Mouse (Mus musculus) T-cell, adult 66 days (primary cell): ENCODE results near the gene Sumf2. TPM values are rescaled to one million over a fixed set of nuclear protein-coding genes. Genes with fewer than 3 reads are reported as not detected.

Experiments
- total RNA-seq, 2 experiments: library from RNA; stranded (reverse); gene quantifications; 3 replicates in 1 of 2; 4 replicates in 1 of 2; pipeline ENCODE4 v1.2.4; 2023

The Sumf2 gene
- 10 to 100 TPM; 23.9 to 25.2 TPM for total RNA-seq

DNA sequence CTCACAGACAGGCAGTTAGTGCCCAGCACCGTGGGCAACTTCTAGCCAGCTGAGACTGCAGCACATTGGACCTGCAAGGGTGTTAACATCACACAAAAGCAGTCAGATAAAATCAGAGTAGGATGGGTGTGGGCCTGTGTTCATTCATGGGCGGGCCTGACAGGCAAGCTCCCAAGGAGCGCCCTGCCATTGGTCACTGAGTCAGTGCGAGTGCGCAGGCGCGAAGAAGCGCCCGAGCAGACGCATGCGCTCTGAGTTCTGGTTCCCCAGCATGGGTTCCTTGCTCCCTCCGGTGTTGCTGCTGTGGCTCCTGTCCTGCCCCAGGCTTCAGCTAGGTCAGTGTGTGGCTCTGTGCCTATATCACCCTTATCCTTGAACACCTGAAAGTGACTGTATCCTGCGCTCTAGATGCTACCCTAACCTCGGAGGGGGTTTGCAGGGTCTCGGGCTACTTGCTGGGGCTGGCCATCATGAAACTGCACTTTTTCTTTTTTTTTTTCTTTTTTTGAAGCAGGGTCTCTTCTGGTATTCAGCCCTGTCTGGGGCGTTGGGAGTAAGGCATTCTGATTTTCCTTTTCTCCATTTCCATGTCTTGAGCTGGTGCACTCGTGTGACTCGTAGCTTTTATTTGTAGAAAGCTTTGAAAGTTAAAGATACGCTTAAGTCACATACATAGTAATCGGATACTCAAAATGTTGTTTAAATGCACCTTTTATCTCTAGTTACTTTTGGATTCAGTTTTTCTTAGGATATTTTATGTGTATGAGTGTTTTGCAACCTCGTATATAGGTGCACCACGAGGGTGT lies at the start of gene Sumf2:
TSS of gene Sumf2 (plus strand) at position 235 of the 806 bp plus-strand sequence.

DNA sequence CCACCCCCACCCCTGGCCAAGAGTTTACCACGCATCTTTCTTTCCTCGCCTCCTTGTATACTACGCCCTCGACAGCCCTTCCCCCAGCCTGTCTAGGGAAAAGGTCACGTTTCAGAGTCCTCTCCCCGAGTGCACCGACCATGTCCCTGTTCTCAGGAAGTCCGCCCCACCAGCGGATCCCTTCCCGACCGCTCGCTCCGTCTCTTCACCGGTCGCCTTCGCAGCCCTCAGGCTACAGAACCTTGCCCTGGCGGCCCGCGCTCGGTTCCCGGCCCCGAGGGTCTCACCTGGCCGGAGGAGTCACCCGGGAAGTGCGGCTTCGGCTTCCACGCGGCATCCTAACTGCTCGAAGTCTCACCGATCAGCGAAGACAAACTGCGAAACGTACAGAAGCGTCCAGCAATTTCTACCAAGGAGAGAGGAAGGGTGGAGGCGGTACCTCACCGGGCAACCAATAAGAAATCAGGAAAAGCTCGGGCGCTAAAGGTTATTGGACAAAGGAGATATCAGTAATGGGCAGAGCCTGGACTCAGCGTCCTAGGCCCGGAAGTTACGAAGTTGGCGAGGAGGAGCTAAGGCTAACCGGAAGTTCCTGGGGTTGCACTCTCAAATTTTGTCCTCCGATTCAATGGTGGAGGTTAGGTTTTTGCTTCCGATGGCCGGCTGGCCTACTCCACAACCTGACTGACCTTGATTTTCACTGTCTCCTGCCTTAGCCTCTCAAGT lies 40.3 kb downstream of the Sumf2 start, which contains the start of gene Chchd2:
TSS of gene Chchd2 (minus strand) at position 560 of the 726 bp plus-strand sequence.

DNA sequence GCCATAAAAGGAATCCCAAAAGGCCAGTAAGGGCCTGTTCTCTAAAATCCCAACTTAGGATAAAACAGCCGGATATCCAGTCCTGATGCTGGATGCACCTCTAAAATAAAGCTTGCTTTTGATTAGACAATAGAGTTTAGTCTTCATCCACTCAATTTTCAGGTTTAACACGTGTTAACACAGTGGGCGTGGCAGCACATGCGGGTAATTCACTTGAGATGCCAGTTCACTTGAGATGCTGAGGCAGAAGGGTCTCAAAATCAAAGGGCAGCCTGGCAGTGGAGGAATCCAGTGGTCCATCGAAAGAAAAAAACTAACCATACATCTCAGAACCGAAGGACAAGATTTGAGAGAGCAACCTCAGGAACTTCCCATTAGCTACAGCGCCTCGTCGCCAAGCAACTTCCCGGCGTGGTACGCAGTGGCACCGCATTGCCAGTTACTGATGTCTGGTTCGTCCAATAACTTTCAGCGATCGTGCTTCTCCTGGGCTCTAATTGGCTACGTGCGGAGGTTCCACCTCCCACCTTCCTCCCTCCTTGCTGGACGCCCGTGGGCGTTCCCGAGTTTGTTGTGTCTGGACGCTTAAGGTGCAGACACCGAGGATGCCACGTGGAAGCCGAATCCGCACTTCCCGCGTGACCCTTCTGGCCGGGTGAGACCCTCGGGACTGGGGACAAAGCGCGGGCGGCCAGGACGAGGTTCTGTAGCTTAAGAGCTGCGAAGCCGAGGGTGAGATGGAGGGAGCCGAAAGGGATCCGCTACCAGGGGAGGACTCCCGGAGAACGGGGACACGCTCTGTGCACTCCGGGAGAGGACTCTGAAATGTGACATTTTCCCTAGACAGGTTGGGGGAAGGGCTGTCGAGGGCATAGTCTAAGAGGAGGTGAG lies 48.7 kb downstream of the Sumf2 start, which contains the start of gene Zbed5:
TSS of gene Zbed5 (plus strand) at position 526 of the 891 bp plus-strand sequence.

DNA sequence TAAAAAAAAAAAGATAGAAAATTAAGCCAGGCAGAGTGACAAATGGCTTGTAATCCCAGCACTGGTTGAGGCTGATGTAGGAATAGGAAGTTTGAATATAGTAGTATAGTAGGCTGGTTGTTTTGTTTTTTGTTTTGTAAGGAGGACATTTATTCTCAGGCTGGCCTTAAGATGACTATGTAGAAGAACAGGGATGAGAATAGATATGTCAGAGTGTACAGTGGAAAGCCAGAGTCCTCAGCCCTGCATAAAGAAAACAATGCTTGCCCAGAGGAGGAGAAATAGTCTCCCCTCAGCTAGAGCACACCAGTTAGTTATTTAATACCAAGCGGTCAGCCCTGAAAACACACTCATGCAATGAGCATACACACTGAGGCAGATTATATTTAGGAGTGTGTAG lies 51.7 kb downstream of the Sumf2 start, which contains the start of gene Phkg1:
TSS of gene Phkg1 (minus strand) at position 101 of the 400 bp plus-strand sequence.

DNA sequence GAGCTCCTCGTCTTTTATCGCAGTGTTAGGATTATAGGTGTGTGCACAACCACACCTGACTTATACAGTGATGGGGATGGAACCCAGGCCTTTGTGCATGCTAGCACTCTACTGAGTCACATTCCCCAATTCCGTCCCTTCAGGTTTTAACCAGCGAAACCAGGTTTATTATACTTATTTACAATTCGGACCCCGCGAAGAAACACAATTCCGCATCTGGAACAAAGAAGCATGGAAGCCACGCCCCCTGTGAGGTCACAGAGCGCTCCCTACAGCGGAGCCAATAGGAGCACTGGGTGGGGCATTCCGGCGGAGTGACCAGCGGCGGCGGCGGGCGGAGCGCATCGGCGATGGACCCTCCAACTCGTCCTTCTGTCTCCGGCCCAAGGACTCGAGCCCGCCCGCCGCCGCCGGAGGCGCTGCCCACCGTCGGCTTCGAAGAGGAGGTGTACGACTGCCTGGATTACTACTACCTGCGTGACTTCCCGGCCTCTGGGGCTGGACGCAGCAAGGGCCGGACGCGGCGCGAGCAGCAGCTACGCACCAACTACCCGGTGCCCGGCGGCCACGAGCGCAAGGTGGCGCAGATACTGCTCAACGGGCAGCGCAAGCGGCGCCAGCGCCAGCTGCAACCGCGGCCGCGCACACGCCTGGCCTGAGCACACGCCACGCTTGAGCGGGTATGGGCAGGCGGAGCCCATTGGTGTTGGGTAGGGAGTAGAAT lies 61.6 kb downstream of the Sumf2 start, which contains the start of gene Nupr1l:
TSS of gene Nupr1l (plus strand) at position 299 of the 724 bp plus-strand sequence.

Other genes starting within 250 kb of the Sumf2 start
- gene Zfp11, start 176.9 kb upstream of the Sumf2 start, total RNA-seq = 1 to 10 TPM; 1.1 to 1.7 TPM
- gene Sept14, start 138.5 kb upstream of the Sumf2 start, total RNA-seq = not detected
- 10 to 100 TPM; 46.5 to 57.2 TPM for gene Mrps17, start 131.5 kb upstream of the Sumf2 start, total RNA-seq
- 10 to 100 TPM; 26.3 to 28.2 TPM for gene Nipsnap2, start 121.9 kb upstream of the Sumf2 start, total RNA-seq
- gene Psph, start 59.5 kb upstream of the Sumf2 start, total RNA-seq = 10 to 100 TPM; 15.0 to 18.2 TPM
- gene Chchd2, start 40.5 kb downstream of the Sumf2 start, total RNA-seq = 100 to 1,000 TPM; 153 to 181 TPM
- 1 to 10 TPM; 1.1 to 2.0 TPM for gene Zbed5, start 48.7 kb downstream of the Sumf2 start, total RNA-seq
- gene Phkg1, start 51.6 kb downstream of the Sumf2 start, total RNA-seq = under 1 TPM; 0.39 to 0.76 TPM
- gene Nupr1l, start 61.6 kb downstream of the Sumf2 start, total RNA-seq = under 1 TPM; 0.41 to 0.70 TPM
- 10 to 100 TPM; 10.3 to 13.7 TPM for gene Vkorc1l1, start 95.0 kb downstream of the Sumf2 start, total RNA-seq
- gene Gusb, start 156.1 kb downstream of the Sumf2 start, total RNA-seq = 10 to 100 TPM; 25.2 to 32.1 TPM
- 10 to 100 TPM; 22.5 to 32.0 TPM for gene Asl, start 182.3 kb downstream of the Sumf2 start, total RNA-seq
- 10 to 100 TPM; 25.8 to 28.9 TPM for gene Crcp, start 182.3 kb downstream of the Sumf2 start, total RNA-seq
- gene Tpst1, start 226.3 kb downstream of the Sumf2 start, total RNA-seq = 1 to 10 TPM; 3.7 TPM